Mouse (Mus musculus) embryonic facial prominence, embryonic 15.5 days (tissue): ENCODE data around the gene Rasgrf2. TPM values are rescaled to one million over a fixed set of nuclear protein-coding genes. Genes with fewer than 3 reads are reported as not detected.

Experiments used
- ATAC-seq: fragments of 200-750 bp; cut with Nextera tagmentation; 2 replicates; pipeline ENCODE4 v1.8.0; 2017; ENCODE audit warnings: low read depth, moderate TSS enrichment; ENCODE audit not compliant: insufficient number of reproducible peaks, low FRiP score, low TSS enrichment
- H3K27ac ChIP-seq: fragments of 300-500 bp; sonication (generic); replicated peaks from 2 replicates; pipeline ENCODE4 v1.5.1; 2015; ENCODE audit warnings: mild to moderate bottlenecking, inconsistent platforms
- H3K27me3 ChIP-seq: fragments of 300-500 bp; sonication (generic); 2 replicates; pipeline ENCODE4 v1.6.1; 2015; ENCODE audit warnings: inconsistent platforms
- H3K36me3 ChIP-seq: fragments of 300-500 bp; sonication (generic); 2 replicates; pipeline ENCODE4 v1.6.1; 2015; ENCODE audit warnings: mild to moderate bottlenecking, inconsistent platforms
- H3K4me1 ChIP-seq: fragments of 300-500 bp; sonication (generic); 2 replicates; pipeline ENCODE4 v1.6.1; 2015; ENCODE audit warnings: inconsistent platforms
- H3K4me2 ChIP-seq: fragments of 300-500 bp; sonication (generic); replicated peaks from 2 replicates; pipeline ENCODE4 v1.6.1; 2015; ENCODE audit warnings: mild to moderate bottlenecking, inconsistent platforms
- H3K4me3 ChIP-seq: fragments of 300-500 bp; sonication (generic); replicated peaks from 2 replicates; pipeline ENCODE4 v1.5.1; 2015; ENCODE audit warnings: mild to moderate bottlenecking, inconsistent platforms
- H3K9ac ChIP-seq: fragments of 300-500 bp; sonication (generic); 2 replicates; pipeline ENCODE4 v1.6.1; 2015; ENCODE audit warnings: inconsistent platforms
- H3K9me3 ChIP-seq: fragments of 300-500 bp; sonication (generic); replicated peaks from 2 replicates; pipeline ENCODE4 v1.6.1; 2016; ENCODE audit warnings: inconsistent platforms
- WGBS: fragments of 180-500 bp; shearing (Covaris S2); methylation state at CpG from one replicate; pipeline ENCODE4 v1.1.7; 2015; 5-methylcytosine and 5-hydroxymethylcytosine counted together
- polyA plus RNA-seq: library from polyadenylated mRNA; unstranded; fragments of >200 nt; fragmentation: Nextera tagmentation; extraction: Ambion mirVana; gene quantifications from 2 replicates; pipeline ENCODE4 v1.2.1, GENCODE M21; 2015

Gene Rasgrf2
- polyA plus RNA-seq, 1 experiment from 2014 or later: 0.52 TPM

- whole genome bisulfite sequencing: 62% methylated on average over 7 of the region's 7 CpGs
- Histone ChIP-seq H3K9me3 (no peaks in the 10 kb centered on the region), H3K36me3 (no peaks in the 10 kb centered on the region), H3K4me2 (no peak overlapping the region), H3K4me3 (no peak overlapping the region), H3K4me1 (no peaks in the 10 kb centered on the region), H3K27me3 (no peaks in the 10 kb centered on the region), H3K27ac (no peak overlapping the region), H3K9ac (no peak overlapping the region)
- no peak for ATAC-seq
Measured at GRCm38 (mm10) chr13:92104259-92104658, 27.2 kb downstream of the Rasgrf2 start.

DNA sequence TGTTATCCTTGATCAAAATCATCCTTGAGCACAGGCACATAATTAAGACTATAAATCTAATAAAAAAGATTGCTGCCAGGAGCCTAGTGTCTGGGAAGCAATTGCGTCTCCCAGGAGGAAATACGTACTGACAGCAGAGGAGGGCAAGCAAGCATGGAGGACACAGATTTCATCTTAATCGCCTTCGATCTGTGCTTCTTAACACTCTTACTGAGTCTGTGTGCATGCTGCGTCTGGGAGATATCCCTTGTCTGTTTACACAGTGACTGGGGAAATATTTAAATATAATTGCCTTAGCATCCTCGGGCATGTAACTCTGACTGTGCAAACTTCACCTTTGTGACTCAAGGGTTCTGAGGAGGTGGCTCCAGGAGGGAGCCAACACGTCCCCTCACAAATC is 33.0 kb downstream of the Rasgrf2 start:
- no peak overlapping the region for H3K27ac ChIP-seq
- ATAC-seq: no peak
- WGBS: 70% methylated on average over 7 of the region's 7 CpGs

GRCm38 (mm10) chr13:92095131-92096090 is 36.0 kb downstream of the Rasgrf2 start:
- Histone ChIP-seq H3K36me3 (no peaks in the 10 kb centered on the region), H3K4me2 (no peak overlapping the region), H3K27me3 (no peaks in the 10 kb centered on the region), H3K4me1 (0 out of 2 replicates have a peak, but pooled peaks cover 3% of the 10 kb centered on the region), H3K4me3 (no peak overlapping the region), H3K9me3 (no peaks in the 10 kb centered on the region), H3K27ac (no peak overlapping the region), H3K9ac (no peak overlapping the region)
- ATAC-seq: no peak
- WGBS: 55% methylated on average over 12 of the region's 12 CpGs

More for the DNA sequence above, 33.0 kb downstream of the Rasgrf2 start:
- no peaks in the 10 kb centered on the region for H3K27me3 ChIP-seq
- H3K9ac ChIP-seq: no peak overlapping the region
- no peak overlapping the region for H3K4me3 ChIP-seq
- no peak overlapping the region for H3K4me2 ChIP-seq
- H3K36me3 ChIP-seq: no peaks in the 10 kb centered on the region
- H3K4me1 ChIP-seq: 0 out of 2 replicates have a peak, but pooled peaks cover 3% of the 10 kb centered on the region
- H3K9me3 ChIP-seq: no peaks in the 10 kb centered on the region

DNA sequence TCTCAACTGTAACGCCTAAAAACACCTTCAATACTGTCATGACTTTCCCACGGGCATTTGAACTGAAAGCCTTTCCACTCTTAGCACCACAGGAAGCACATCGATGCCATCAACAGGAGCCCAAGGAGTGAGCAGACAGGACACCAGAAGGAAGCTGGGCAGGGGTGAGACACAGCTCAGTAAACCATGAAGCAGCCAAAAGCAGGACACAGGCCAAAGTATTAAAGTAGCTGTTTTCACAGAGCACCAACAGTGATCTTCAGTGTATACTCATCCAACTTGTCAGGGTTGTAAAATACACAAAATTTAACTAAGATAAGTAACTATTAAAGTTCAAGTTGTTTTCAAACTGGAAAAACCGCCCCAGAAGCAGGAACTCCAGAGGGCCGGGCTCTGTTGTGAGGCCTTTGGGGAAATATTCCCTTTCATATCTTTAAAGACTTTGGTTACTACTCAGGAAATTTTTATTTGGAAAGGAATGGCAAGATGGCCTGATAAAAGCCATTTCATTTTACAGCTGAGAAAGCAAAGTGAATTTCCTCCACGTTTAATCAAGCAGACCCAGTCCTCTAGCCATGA is 37.7 kb downstream of the Rasgrf2 start:
- WGBS: 79% methylated on average over 6 of the region's 6 CpGs
- Histone ChIP-seq H3K4me3 (no peak overlapping the region), H3K27me3 (no peaks in the 10 kb centered on the region), H3K9ac (no peak overlapping the region), H3K4me1 (0 out of 2 replicates have a peak, but pooled peaks cover 3% of the 10 kb centered on the region), H3K36me3 (no peaks in the 10 kb centered on the region), H3K27ac (no peak overlapping the region), H3K9me3 (no peaks in the 10 kb centered on the region), H3K4me2 (no peak overlapping the region)
- ATAC-seq: no peak

GRCm38 (mm10) chr13:92073111-92073510 is 58.3 kb downstream of the Rasgrf2 start:
- no peaks in the 10 kb centered on the region for H3K9me3 ChIP-seq
- no peak overlapping the region for H3K27ac ChIP-seq
- H3K4me1 ChIP-seq: no peaks in the 10 kb centered on the region
- no peak overlapping the region for H3K9ac ChIP-seq
- WGBS: 43% methylated on average over 1 of the region's 1 CpGs
- H3K36me3 ChIP-seq: no peaks in the 10 kb centered on the region
- no peak overlapping the region for H3K4me2 ChIP-seq
- ATAC-seq: no peak
- no peak overlapping the region for H3K4me3 ChIP-seq
- no peaks in the 10 kb centered on the region for H3K27me3 ChIP-seq

- no peaks in the 10 kb centered on the region for H3K9me3 ChIP-seq
- no peak overlapping the region for H3K4me2 ChIP-seq
- H3K4me3 ChIP-seq: no peak overlapping the region
- H3K4me1 ChIP-seq: no peaks in the 10 kb centered on the region
- no peak for ATAC-seq
- H3K9ac ChIP-seq: no peak overlapping the region
- H3K27me3 ChIP-seq: no peaks in the 10 kb centered on the region
- H3K27ac ChIP-seq: no peak overlapping the region
- no peaks in the 10 kb centered on the region for H3K36me3 ChIP-seq
Measured at GRCm38 (mm10) chr13:92068651-92069050, 62.8 kb downstream of the Rasgrf2 start.

- Histone ChIP-seq H3K4me2 (no peak overlapping the region), H3K27ac (no peak overlapping the region), H3K4me1 (no peaks in the 10 kb centered on the region), H3K36me3 (no peaks in the 10 kb centered on the region), H3K27me3 (no peaks in the 10 kb centered on the region), H3K9ac (no peak overlapping the region), H3K4me3 (no peak overlapping the region), H3K9me3 (no peaks in the 10 kb centered on the region)
- ATAC-seq: no peak
- 66% methylated on average over 2 of the region's 2 CpGs for WGBS
Measured at GRCm38 (mm10) chr13:92067831-92068230, 63.6 kb downstream of the Rasgrf2 start.

- no peak for ATAC-seq
- Histone ChIP-seq H3K9me3 (no peaks in the 10 kb centered on the region), H3K27ac (no peak overlapping the region), H3K4me2 (no peak overlapping the region), H3K4me3 (no peak overlapping the region), H3K4me1 (no peaks in the 10 kb centered on the region), H3K27me3 (no peaks in the 10 kb centered on the region), H3K9ac (no peak overlapping the region), H3K36me3 (no peaks in the 10 kb centered on the region)
- 88% methylated on average over 12 of the region's 12 CpGs for WGBS
Measured at GRCm38 (mm10) chr13:92053748-92054147, 77.7 kb downstream of the Rasgrf2 start.

DNA sequence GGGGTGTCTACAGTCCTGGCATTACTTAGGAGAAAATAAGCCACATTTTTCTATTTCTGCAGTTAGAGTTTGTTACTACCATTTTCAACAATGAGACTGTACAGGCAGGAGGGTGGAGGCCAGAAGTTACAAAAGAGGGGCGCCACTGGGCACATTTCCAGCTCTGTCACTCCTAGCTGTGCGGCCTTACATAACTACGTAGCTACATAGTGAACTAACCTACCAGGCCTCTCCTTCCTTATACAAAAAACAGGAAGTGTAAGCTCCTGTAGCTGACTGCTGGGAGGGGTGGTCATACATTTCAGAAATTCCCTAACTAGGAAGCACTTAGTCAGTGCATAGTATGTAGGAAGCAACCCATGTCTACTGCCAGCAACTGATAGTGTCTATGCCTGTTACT is 78.5 kb downstream of the Rasgrf2 start:
- Histone ChIP-seq H3K9me3 (no peaks in the 10 kb centered on the region), H3K4me2 (no peak overlapping the region), H3K4me3 (no peak overlapping the region), H3K36me3 (no peaks in the 10 kb centered on the region), H3K27me3 (no peaks in the 10 kb centered on the region), H3K27ac (no peak overlapping the region), H3K9ac (no peak overlapping the region), H3K4me1 (no peaks in the 10 kb centered on the region)
- 82% methylated on average over 3 of the region's 3 CpGs for WGBS
- no peak for ATAC-seq

GRCm38 (mm10) chr13:92051216-92051615 is 80.2 kb downstream of the Rasgrf2 start:
- Histone ChIP-seq H3K4me2 (no peak overlapping the region), H3K9me3 (no peaks in the 10 kb centered on the region), H3K27me3 (no peaks in the 10 kb centered on the region), H3K4me1 (no peaks in the 10 kb centered on the region), H3K9ac (no peak overlapping the region), H3K36me3 (no peaks in the 10 kb centered on the region), H3K4me3 (no peak overlapping the region), H3K27ac (no peak overlapping the region)
- ATAC-seq: no peak
- WGBS: 40% methylated on average over 3 of the region's 3 CpGs

GRCm38 (mm10) chr13:92041584-92042563 is 89.6 kb downstream of the Rasgrf2 start:
- Histone ChIP-seq H3K27me3 (no peaks in the 10 kb centered on the region), H3K9me3 (no peaks in the 10 kb centered on the region), H3K36me3 (no peaks in the 10 kb centered on the region), H3K4me1 (no peaks in the 10 kb centered on the region), H3K4me2 (no peak overlapping the region), H3K4me3 (no peak overlapping the region), H3K9ac (no peak overlapping the region), H3K27ac (no peak overlapping the region)
- no peak for ATAC-seq
- 57% methylated on average over 8 of the region's 8 CpGs for WGBS
